Mouse (Mus musculus) adrenal gland, postnatal 10 days (tissue): Measurements from ENCODE around the gene Celsr1. TPM values are rescaled to one million over a fixed set of nuclear protein-coding genes. Genes with fewer than 3 reads are reported as not detected.
A peak's percentile ranks its signal among the peaks of the same experiment; 100 is the strongest.
"Not testable (repeated sequence)": the region's sequence is repeated elsewhere in the genome, so short reads cannot be mapped to it uniquely, and the experiment has no call there.

ENCODE experiments used
- DNase-seq: peaks from one replicate; pipeline ENCODE4 v3.0.0; 2021; ENCODE audit warnings: mixed read lengths
- total RNA-seq, 2 experiments: library from RNA; stranded (reverse); gene quantifications; 2 replicates each; pipeline ENCODE4 v1.2.3; 2021

Celsr1 gene
- total RNA-seq, 2 experiments from 2014 or later = 4.4 to 6.5 TPM

GRCm38 (mm10) chr15:85892498-85893118 lies 141.0 kb downstream of the Celsr1 start:
- no peak for DNase-seq

- DNase-seq = no peak
Measured at GRCm38 (mm10) chr15:85891971-85892370, 141.6 kb downstream of the Celsr1 start.

GRCm38 (mm10) chr15:85889235-85889634 lies 144.3 kb downstream of the Celsr1 start:
- DNase-seq = no peak

GRCm38 (mm10) chr15:85885606-85886005 lies 148.0 kb downstream of the Celsr1 start:
- DNase-seq = no peak

- peak; percentile 35 for DNase-seq
Measured at GRCm38 (mm10) chr15:85879498-85879895, 154.1 kb downstream of the Celsr1 start.

- peak; percentile 92 for DNase-seq
Measured at GRCm38 (mm10) chr15:85878848-85879497, 154.6 kb downstream of the Celsr1 start, which contains the start of gene Trmu. Gene Trmu, plus strand, starts transcription at chr15:85879312.

GRCm38 (mm10) chr15:85877336-85877735 lies 156.2 kb downstream of the Celsr1 start:
- DNase-seq = no peak

GRCm38 (mm10) chr15:85867696-85868095 lies 165.9 kb downstream of the Celsr1 start:
- peak; percentile 82 for DNase-seq

GRCm38 (mm10) chr15:85865913-85866312 lies 167.7 kb downstream of the Celsr1 start:
- DNase-seq = not testable (repeated sequence)

GRCm38 (mm10) chr15:85859490-85860031 lies 174.0 kb downstream of the Celsr1 start, which contains the start of gene Gtse1:
Gene Gtse1, plus strand, starts transcription at chr15:85859745.
- peak; percentile 94 for DNase-seq

GRCm38 (mm10) chr15:85858980-85859489 lies 174.5 kb downstream of the Celsr1 start:
- peak; percentile 36 for DNase-seq

GRCm38 (mm10) chr15:85851656-85852392 lies 181.8 kb downstream of the Celsr1 start:
- no peak for DNase-seq

Other genes with a start within 250 kb of the Celsr1 start
- 10 to 100 TPM; 20.7 to 25.4 TPM for gene Cdpf1, start 222.1 kb downstream of the Celsr1 start, total RNA-seq
- under 1 TPM; 0.15 to 0.45 TPM for gene Pkdrej, start 212.0 kb downstream of the Celsr1 start, total RNA-seq
- gene Ttc38, start 201.5 kb downstream of the Celsr1 start, total RNA-seq = 10 to 100 TPM; 20.7 to 25.4 TPM
- gene Gtse1, start 174.0 kb downstream of the Celsr1 start, total RNA-seq = 1 to 10 TPM; 4.5 to 5.1 TPM
- 10 to 100 TPM; 27.9 to 39.9 TPM for gene Trmu, start 154.5 kb downstream of the Celsr1 start, total RNA-seq
- gene Gramd4, start 23.9 kb upstream of the Celsr1 start, total RNA-seq = 10 to 100 TPM; 13.9 to 22.1 TPM
- 10 to 100 TPM; 21.1 to 26.4 TPM for gene Cerk, start 152.4 kb upstream of the Celsr1 start, total RNA-seq
- 10 to 100 TPM; 26.2 to 31.6 TPM for gene Tbc1d22a, start 180.7 kb upstream of the Celsr1 start, total RNA-seq